Mouse (Mus musculus) bone marrow, adult 2 months (tissue): ENCODE measurements around the gene Olfr616. TPM values are rescaled to one million over a fixed set of nuclear protein-coding genes. Genes with fewer than 3 reads are reported as not detected.
"Not testable (repeated sequence)": the region's sequence is repeated elsewhere in the genome, so short reads cannot be mapped to it uniquely, and the experiment has no call there.

Experiments
- H3K27ac ChIP-seq: fragments of 200-500 bp; 2 replicates; pipeline ENCODE4 v1.5.1; 2012; ENCODE audit warnings: low read depth, mild to moderate bottlenecking, control low read depth, inconsistent platforms, low read length; ENCODE audit not compliant: control insufficient read depth, poor library complexity, insufficient read depth
- H3K4me1 ChIP-seq: fragments of 200-500 bp; 2 replicates; pipeline ENCODE4 v1.6.1; 2011; ENCODE audit warnings: low read length; ENCODE audit not compliant: control insufficient read depth, insufficient read depth
- H3K4me3 ChIP-seq: fragments of 200-500 bp; replicated peaks from 2 replicates; pipeline ENCODE3; 2011; ENCODE audit warnings: mild to moderate bottlenecking, low read depth, low read length, control low read depth; ENCODE audit not compliant: control insufficient read depth
- CTCF ChIP-seq: fragments of 200-500 bp; IDR thresholded peaks from 2 replicates; pipeline ENCODE4 v1.5.1; 2011; ENCODE audit warnings: low read length, control low read depth; ENCODE audit not compliant: control insufficient read depth, insufficient read depth
- POLR2A ChIP-seq: fragments of 200-500 bp; IDR thresholded peaks from 2 replicates; pipeline ENCODE4 v1.6.1; 2011; ENCODE audit warnings: low read depth, mild to moderate bottlenecking, control low read depth, low read length, borderline replicate concordance; ENCODE audit not compliant: control insufficient read depth
- WGBS: fragments of 180-500 bp; shearing (Covaris S2); methylation state at CpG from one replicate; pipeline ENCODE4 v1.1.7; 2018; 5-methylcytosine and 5-hydroxymethylcytosine counted together
- polyA plus RNA-seq: library from polyadenylated mRNA; stranded (reverse); fragments of >200 nt; gene quantifications from 2 replicates; pipeline ENCODE4 v1.2.4, GENCODE M21; 2011; ENCODE audit warnings: low replicate concordance; ENCODE audit not compliant: missing spikeins, insufficient read depth, insufficient read length

The Olfr616 gene
- polyA plus RNA-seq = not detected in 2 replicates

DNA sequence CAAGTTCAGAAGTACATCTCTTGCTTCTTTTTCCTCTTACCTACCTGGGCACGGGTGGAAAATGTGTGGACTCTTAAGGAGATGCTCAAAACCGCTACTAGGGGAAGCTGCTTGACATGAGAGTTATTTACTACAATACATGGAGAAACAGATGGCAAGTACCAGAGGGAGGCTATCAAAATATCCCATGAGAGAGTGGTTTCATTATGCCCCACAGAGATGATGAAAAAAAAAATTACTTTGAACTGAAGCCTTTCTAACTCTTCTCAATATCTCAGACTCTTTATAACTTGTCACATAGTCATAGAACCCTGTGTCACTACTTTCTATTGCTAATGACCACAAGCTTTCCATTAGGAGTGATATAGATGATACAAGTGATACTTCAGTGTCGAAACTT lies at the start of gene Olfr616:
Gene Olfr616 (minus strand): TSS at position 101 of the 400 bp plus-strand sequence.
- no peaks in the 10 kb centered on the region for H3K4me1 ChIP-seq
- WGBS = 65% methylated on average over 3 of the region's 3 CpGs
- TF ChIP-seq POLR2A (no peak), CTCF (no peak)

DNA sequence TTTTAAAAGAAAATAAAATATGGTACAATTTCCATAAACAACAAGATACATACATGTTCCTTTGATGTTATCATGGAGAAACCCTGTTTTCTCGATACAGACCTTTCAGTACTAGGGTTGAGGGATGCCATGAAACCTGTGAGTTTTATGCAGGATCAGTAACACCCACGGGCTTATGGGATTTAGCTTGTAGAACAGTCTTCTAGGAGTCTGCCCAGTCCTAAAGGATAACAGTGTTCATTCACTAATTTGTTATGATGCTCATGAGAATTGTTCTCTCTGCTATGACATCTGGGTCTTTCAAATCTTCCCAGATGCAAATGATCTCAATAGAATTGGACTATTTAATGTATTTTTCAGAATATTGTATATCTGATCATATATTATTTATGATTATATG lies 43.5 kb upstream of the Olfr616 start, which contains the start of gene Olfr620:
Gene Olfr620 (minus strand): TSS at position 101 of the 400 bp plus-strand sequence.
- 73% methylated on average over 2 of the region's 2 CpGs for whole genome bisulfite sequencing
- TF ChIP-seq CTCF = no peak
- TF ChIP-seq POLR2A = no peak
- no peak within 1 kb of the TSS for H3K27ac ChIP-seq
- no peaks in the 10 kb centered on the region for H3K4me1 ChIP-seq
- no peak within 1 kb of the TSS for H3K4me3 ChIP-seq

More for the DNA sequence above, at the start of gene Olfr616:
- Histone ChIP-seq H3K27ac (no peak within 1 kb of the TSS), H3K4me3 (no peak within 1 kb of the TSS)

DNA sequence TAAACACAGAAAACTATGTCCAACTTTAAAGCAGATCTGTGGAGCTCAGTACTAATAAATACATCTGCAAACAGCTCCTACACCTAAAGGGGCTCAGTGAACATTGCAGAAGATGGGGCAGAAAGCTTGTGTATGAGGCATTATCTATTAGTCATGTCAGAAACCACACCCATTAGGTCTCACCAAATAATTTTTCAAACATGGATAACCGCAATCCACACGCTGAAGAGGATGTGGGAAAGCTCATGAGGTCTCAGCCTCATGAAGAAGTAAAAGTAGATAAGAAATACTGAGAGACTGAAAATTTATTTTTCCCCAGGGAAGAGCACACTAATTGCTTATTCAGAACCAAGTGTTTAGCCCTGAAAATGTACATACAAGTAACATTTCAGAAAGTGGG lies 38.5 kb upstream of the Olfr616 start:
- 46% methylated on average over 2 of the region's 2 CpGs for WGBS
- no peak for TF ChIP-seq CTCF
- no peak for TF ChIP-seq POLR2A
- H3K4me1 ChIP-seq = no peaks in the 10 kb centered on the region
- H3K27ac ChIP-seq = no peak overlapping the region
- H3K4me3 ChIP-seq = no peak overlapping the region

DNA sequence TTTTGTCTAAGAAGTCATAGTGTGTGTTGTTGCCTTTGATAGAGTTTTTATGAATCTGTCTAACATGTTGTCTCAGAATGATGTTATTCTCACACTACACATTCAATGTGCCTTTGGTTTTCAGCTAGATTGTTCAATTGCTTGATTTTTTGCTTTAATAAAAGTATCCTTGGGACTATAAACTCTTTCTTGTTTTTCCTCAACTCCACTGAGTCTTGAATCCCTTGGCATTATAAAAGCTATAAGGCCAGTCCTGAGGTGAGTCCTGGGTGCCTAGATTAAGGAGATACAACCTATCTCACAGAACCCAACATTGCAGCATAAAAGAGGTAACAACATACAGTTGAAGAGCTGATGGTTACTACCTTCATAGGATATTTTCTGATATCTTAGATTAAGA lies 31.3 kb upstream of the Olfr616 start, which contains the start of gene Olfr619:
Gene Olfr619 (plus strand): TSS at position 301 of the 400 bp plus-strand sequence.
- no peak for TF ChIP-seq POLR2A
- TF ChIP-seq CTCF = no peak
- H3K4me3 ChIP-seq = no peak within 1 kb of the TSS
- no peak within 1 kb of the TSS for H3K27ac ChIP-seq
- no peaks in the 10 kb centered on the region for H3K4me1 ChIP-seq

DNA sequence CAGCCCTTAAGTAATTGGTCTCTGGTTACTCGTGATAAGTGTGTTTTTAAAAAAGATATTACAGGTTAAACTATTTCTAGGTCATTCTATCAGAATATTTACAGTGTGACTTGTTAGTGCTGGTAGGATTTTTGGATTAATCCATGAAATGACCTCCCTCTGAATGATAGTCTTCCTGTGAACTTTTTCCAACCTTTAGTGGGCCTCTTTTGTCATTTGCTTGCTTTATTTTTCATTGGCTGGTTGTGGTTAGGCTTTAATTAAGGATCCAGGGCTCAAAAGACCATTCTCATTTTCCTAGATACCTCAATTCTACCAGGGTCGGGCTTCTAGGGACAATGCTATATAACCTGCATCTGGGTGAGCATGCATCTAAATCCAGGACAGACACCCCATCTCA lies 20.9 kb upstream of the Olfr616 start, which contains the start of gene Olfr618:
Gene Olfr618 (plus strand): TSS at position 301 of the 400 bp plus-strand sequence.
- no peaks in the 10 kb centered on the region for H3K4me1 ChIP-seq
- no peak within 1 kb of the TSS for H3K4me3 ChIP-seq
- no peak for TF ChIP-seq CTCF
- TF ChIP-seq POLR2A = no peak
- H3K27ac ChIP-seq = no peak within 1 kb of the TSS
- WGBS = 53% methylated on average over 2 of the region's 2 CpGs

DNA sequence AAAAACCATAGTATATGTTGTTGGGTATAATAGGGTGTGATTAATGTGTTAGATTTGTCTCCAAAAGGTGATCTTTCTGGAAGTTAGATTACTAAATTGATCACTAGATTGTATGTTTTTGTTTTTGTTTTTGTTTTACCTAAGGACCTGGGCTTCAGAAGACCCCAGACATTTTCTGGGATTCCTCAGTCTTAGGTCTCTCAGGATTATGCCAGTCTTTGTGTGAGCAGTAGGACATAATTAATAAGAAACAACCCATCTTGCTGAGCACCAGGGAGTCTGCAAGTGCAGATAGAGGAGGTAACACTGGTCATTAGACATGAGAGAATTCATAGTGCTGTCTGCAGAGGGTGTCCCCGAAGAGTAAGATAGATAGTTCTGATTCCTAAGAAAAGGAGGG lies 3.8 kb upstream of the Olfr616 start, which contains the start of gene Olfr617:
Gene Olfr617 (plus strand): TSS at position 301 of the 400 bp plus-strand sequence.
- Histone ChIP-seq H3K27ac (no peak within 1 kb of the TSS), H3K4me1 (no peaks in the 10 kb centered on the region), H3K4me3 (no peak within 1 kb of the TSS)
- WGBS = 63% methylated on average over 1 of the region's 1 CpGs
- no peak for TF ChIP-seq POLR2A
- TF ChIP-seq CTCF = no peak

DNA sequence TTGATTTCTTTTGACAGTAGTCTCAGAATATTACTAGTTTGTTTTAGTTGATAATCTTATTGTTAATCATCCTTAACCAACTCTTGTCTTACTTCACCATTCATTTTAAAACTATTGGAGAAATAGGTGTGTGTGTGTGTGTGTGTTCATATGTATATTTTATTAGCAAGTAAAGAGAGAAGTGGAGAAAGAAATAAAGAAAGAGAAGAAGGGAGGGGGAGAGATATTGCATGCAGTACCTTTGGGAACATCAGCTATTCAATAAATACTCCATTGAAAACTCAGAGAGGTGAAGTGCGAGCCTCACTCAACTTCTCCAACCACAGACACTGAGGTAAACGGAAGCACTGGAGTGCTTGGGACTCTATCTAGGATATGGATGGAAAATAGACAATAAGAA lies 13.2 kb downstream of the Olfr616 start, which contains the start of gene Olfr615:
Gene Olfr615 (plus strand): TSS at position 301 of the 400 bp plus-strand sequence.
- H3K27ac ChIP-seq = no peak within 1 kb of the TSS
- no peaks in the 10 kb centered on the region for H3K4me1 ChIP-seq
- WGBS = 83% methylated on average over 2 of the region's 2 CpGs
- H3K4me3 ChIP-seq = no peak within 1 kb of the TSS
- no peak for TF ChIP-seq CTCF
- no peak for TF ChIP-seq POLR2A

DNA sequence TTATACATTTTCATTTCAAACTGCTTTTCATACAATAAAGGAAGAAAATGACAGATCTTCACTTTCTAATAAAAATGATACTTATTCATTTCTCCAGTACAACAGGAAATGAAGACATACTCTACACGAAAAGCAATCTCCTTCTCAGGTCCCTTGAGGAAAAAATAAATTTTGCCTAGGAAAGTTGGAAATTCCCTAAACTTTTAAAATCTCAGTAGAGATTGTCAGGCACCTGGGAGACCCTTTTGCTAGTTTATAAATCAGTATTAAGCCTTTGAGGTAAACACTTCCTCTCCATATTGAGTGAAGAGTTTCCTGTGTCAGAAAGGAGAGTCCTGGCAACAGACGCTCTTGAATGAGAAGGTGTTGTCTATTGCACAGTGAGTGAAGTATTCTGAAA lies 21.2 kb downstream of the Olfr616 start, which contains the start of gene Olfr613:
Gene Olfr613 (plus strand): TSS at position 301 of the 400 bp plus-strand sequence.
- Histone ChIP-seq H3K4me3 (no peak within 1 kb of the TSS), H3K4me1 (no peaks in the 10 kb centered on the region), H3K27ac (no peak within 1 kb of the TSS)
- 44% methylated on average over 2 of the region's 2 CpGs for whole genome bisulfite sequencing
- TF ChIP-seq CTCF (no peak), POLR2A (no peak)

DNA sequence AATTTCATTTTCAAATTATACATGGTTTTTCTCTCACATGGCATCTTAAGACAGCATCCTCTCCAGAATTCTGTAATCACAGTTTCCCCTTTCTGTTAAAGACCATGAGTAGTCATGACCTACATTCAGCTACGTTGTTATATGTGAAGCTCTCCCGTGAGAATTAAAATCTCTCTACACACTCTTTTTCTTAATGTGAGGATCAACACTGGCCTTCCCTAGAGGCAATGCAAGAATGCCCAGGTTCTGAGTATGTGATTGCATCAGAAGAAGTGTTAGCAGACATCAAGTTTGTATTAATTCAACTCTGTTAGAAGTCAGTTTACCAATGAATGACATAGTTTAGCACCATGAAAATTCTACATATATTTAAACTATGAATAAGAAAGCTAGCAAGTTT lies 26.3 kb downstream of the Olfr616 start, which contains the start of gene Olfr612:
Gene Olfr612 (minus strand): TSS at position 101 of the 400 bp plus-strand sequence.
- H3K4me1 ChIP-seq, H3K4me3 ChIP-seq, H3K27ac ChIP-seq: not testable (repeated sequence)
- WGBS = 84% methylated on average over 2 of the region's 2 CpGs

DNA sequence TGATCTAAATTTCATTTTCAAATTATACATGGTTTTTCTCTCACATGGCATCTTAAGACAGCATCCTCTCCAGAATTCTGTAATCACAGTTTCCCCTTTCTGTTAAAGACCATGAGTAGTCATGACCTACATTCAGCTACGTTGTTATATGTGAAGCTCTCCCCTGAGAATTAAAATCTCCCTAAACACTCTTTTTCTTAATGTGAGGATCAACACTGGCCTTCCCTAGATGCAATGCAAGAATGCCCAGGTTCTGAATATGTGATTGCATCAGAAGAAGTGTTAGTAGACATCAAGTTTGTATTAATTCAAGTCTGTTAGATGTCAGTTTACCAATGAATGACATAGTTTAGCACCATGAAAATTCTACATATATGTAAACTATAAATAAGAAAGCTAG lies 48.2 kb downstream of the Olfr616 start, which contains the start of gene Olfr611:
Gene Olfr611 (minus strand): TSS at position 101 of the 400 bp plus-strand sequence.
- H3K4me3 ChIP-seq = not testable (repeated sequence)
- WGBS = 69% methylated on average over 1 of the region's 1 CpGs

More for the DNA sequence above, 48.2 kb downstream of the Olfr616 start, which contains the start of gene Olfr611:
- H3K4me1 ChIP-seq, H3K27ac ChIP-seq: not testable (repeated sequence)
